Mouse (Mus musculus) hindbrain, embryonic 16.5 days (tissue): ENCODE results near the gene Sox5. TPM values are rescaled to one million over a fixed set of nuclear protein-coding genes. Genes with fewer than 3 reads are reported as not detected.

Experiments
- ATAC-seq: fragments of 200-750 bp; cut with Nextera tagmentation; 2 replicates; pipeline ENCODE4 v1.8.0; 2017; ENCODE audit warnings: moderate TSS enrichment, moderate library complexity
- H3K27ac ChIP-seq: fragments of 300-500 bp; sonication (generic); 2 replicates; pipeline ENCODE4 v1.5.1; 2014; ENCODE audit warnings: low read depth, mild to moderate bottlenecking, control low read depth, low read length, moderate library complexity
- H3K27me3 ChIP-seq: fragments of 300-500 bp; sonication (generic); replicated peaks from 2 replicates; pipeline ENCODE4 v1.6.1; 2014; ENCODE audit warnings: low read length; ENCODE audit not compliant: control insufficient read depth, insufficient read depth
- H3K36me3 ChIP-seq: fragments of 300-500 bp; sonication (generic); 2 replicates; pipeline ENCODE4 v1.6.1; 2014; ENCODE audit warnings: mild to moderate bottlenecking, low read length, moderate library complexity, mixed read lengths; ENCODE audit not compliant: control insufficient read depth, insufficient read depth
- H3K4me1 ChIP-seq: fragments of 300-500 bp; sonication (generic); 2 replicates; pipeline ENCODE4 v1.6.1; 2014; ENCODE audit warnings: low read depth, low read length; ENCODE audit not compliant: control insufficient read depth, insufficient read depth
- H3K4me2 ChIP-seq: fragments of 300-500 bp; sonication (generic); 2 replicates; pipeline ENCODE4 v1.6.1; 2014; ENCODE audit warnings: mild to moderate bottlenecking, low read length, control low read depth, moderate library complexity
- H3K4me3 ChIP-seq: fragments of 300-500 bp; sonication (generic); 2 replicates; pipeline ENCODE4 v1.5.1; 2014; ENCODE audit warnings: mild to moderate bottlenecking, low read length, control low read depth, moderate library complexity
- H3K9ac ChIP-seq: fragments of 300-500 bp; sonication (generic); 2 replicates; pipeline ENCODE4 v1.6.1; 2014; ENCODE audit warnings: low read depth, mild to moderate bottlenecking, control low read depth, low read length, moderate library complexity
- H3K9me3 ChIP-seq: fragments of 300-500 bp; sonication (generic); 2 replicates; pipeline ENCODE4 v1.6.1; 2014; ENCODE audit warnings: mild to moderate bottlenecking, low read length, moderate library complexity; ENCODE audit not compliant: control insufficient read depth
- WGBS: fragments of 180-500 bp; shearing (Covaris S2); extraction: QIAGEN DNeasy Blood & Tissue Kit; methylation state at CpG from one replicate; pipeline ENCODE4 v1.1.7; 2014; 5-methylcytosine and 5-hydroxymethylcytosine counted together
- polyA plus RNA-seq: library from polyadenylated mRNA; unstranded; fragments of >200 nt; fragmentation: Nextera tagmentation; extraction: Ambion mirVana; gene quantifications from 2 replicates; pipeline ENCODE4 v1.2.1, GENCODE M21; 2015

Sox5 gene
- polyA plus RNA-seq, 1 experiment from 2014 or later = 40.7 TPM

- WGBS = 98% methylated on average over 6 of the region's 6 CpGs
- Histone ChIP-seq H3K4me2 (no peak overlapping the region), H3K4me3 (no peak overlapping the region), H3K27me3 (no peaks in the 10 kb centered on the region), H3K9me3 (peaks cover 3% of the 10 kb centered on the region; the same call in 1 of the 2 replicates), H3K36me3 (no peaks in the 10 kb centered on the region), H3K27ac (no peak overlapping the region), H3K4me1 (no peaks in the 10 kb centered on the region), H3K9ac (no peak overlapping the region)
- ATAC-seq = no peak
Measured at GRCm38 (mm10) chr6:144103612-144104011, 678.2 kb downstream of the Sox5 start.

- no peak overlapping the region for H3K4me2 ChIP-seq
- no peak overlapping the region for H3K4me3 ChIP-seq
- no peaks in the 10 kb centered on the region for H3K4me1 ChIP-seq
- WGBS = 94% methylated on average over 1 of the region's 1 CpGs
- ATAC-seq = no peak
- peaks cover 3% of the 10 kb centered on the region; the same call in 1 of the 2 replicates for H3K9me3 ChIP-seq
- H3K9ac ChIP-seq = no peak overlapping the region
- no peaks in the 10 kb centered on the region for H3K27me3 ChIP-seq
- H3K36me3 ChIP-seq = no peaks in the 10 kb centered on the region
- H3K27ac ChIP-seq = no peak overlapping the region
Measured at GRCm38 (mm10) chr6:144100852-144101251, 680.9 kb downstream of the Sox5 start.

GRCm38 (mm10) chr6:144098119-144098518 is 683.7 kb downstream of the Sox5 start:
- no peaks in the 10 kb centered on the region for H3K36me3 ChIP-seq
- H3K27me3 ChIP-seq = no peaks in the 10 kb centered on the region
- no peak overlapping the region for H3K9ac ChIP-seq
- WGBS = 46% methylated on average over 9 of the region's 9 CpGs
- ATAC-seq = no peak; the same call in 1 of the 2 replicates
- H3K9me3 ChIP-seq = peaks cover 3% of the 10 kb centered on the region; the same call in 1 of the 2 replicates
- no peak overlapping the region for H3K27ac ChIP-seq
- H3K4me3 ChIP-seq = no peak overlapping the region
- no peaks in the 10 kb centered on the region for H3K4me1 ChIP-seq
- H3K4me2 ChIP-seq = no peak overlapping the region

GRCm38 (mm10) chr6:144088256-144088655 is 693.5 kb downstream of the Sox5 start:
- H3K4me3 ChIP-seq = no peak overlapping the region
- H3K4me1 ChIP-seq = no peaks in the 10 kb centered on the region
- no peaks in the 10 kb centered on the region for H3K9me3 ChIP-seq
- WGBS = 55% methylated on average over 3 of the region's 3 CpGs
- no peak overlapping the region for H3K9ac ChIP-seq
- H3K27me3 ChIP-seq = no peaks in the 10 kb centered on the region
- H3K36me3 ChIP-seq = no peaks in the 10 kb centered on the region
- H3K27ac ChIP-seq = no peak overlapping the region
- no peak for ATAC-seq
- H3K4me2 ChIP-seq = no peak overlapping the region

- Histone ChIP-seq H3K4me3 (no peak overlapping the region), H3K27me3 (no peaks in the 10 kb centered on the region), H3K9me3 (no peaks in the 10 kb centered on the region), H3K36me3 (no peaks in the 10 kb centered on the region), H3K4me1 (no peaks in the 10 kb centered on the region), H3K9ac (no peak overlapping the region), H3K27ac (no peak overlapping the region), H3K4me2 (no peak overlapping the region)
- 77% methylated on average over 1 of the region's 1 CpGs for WGBS
- no peak for ATAC-seq
Measured at GRCm38 (mm10) chr6:144086096-144086810, 695.5 kb downstream of the Sox5 start.

GRCm38 (mm10) chr6:144082297-144082696 is 699.5 kb downstream of the Sox5 start:
- Histone ChIP-seq H3K4me2 (no peak overlapping the region), H3K9ac (no peak overlapping the region), H3K36me3 (no peaks in the 10 kb centered on the region), H3K27ac (no peak overlapping the region), H3K27me3 (no peaks in the 10 kb centered on the region), H3K4me3 (no peak overlapping the region), H3K9me3 (no peaks in the 10 kb centered on the region), H3K4me1 (no peaks in the 10 kb centered on the region)
- WGBS = 82% methylated on average over 9 of the region's 9 CpGs
- ATAC-seq = no peak

GRCm38 (mm10) chr6:144077826-144078225 is 704.0 kb downstream of the Sox5 start:
- no peaks in the 10 kb centered on the region for H3K9me3 ChIP-seq
- H3K9ac ChIP-seq = no peak overlapping the region
- ATAC-seq = no peak
- no peaks in the 10 kb centered on the region for H3K27me3 ChIP-seq
- no peak overlapping the region for H3K4me3 ChIP-seq
- no peaks in the 10 kb centered on the region for H3K36me3 ChIP-seq
- no peaks in the 10 kb centered on the region for H3K4me1 ChIP-seq
- WGBS = 96% methylated on average over 7 of the region's 7 CpGs
- no peak overlapping the region for H3K27ac ChIP-seq
- H3K4me2 ChIP-seq = no peak overlapping the region

- H3K9ac ChIP-seq = no peak overlapping the region
- no peak overlapping the region for H3K4me2 ChIP-seq
- 87% methylated on average over 4 of the region's 4 CpGs for WGBS
- H3K4me3 ChIP-seq = no peak overlapping the region
- no peaks in the 10 kb centered on the region for H3K27me3 ChIP-seq
- no peak for ATAC-seq
- H3K27ac ChIP-seq = no peak overlapping the region
- H3K36me3 ChIP-seq = no peaks in the 10 kb centered on the region
- H3K9me3 ChIP-seq = no peaks in the 10 kb centered on the region
- no peaks in the 10 kb centered on the region for H3K4me1 ChIP-seq
Measured at GRCm38 (mm10) chr6:144076376-144076775, 705.4 kb downstream of the Sox5 start.

GRCm38 (mm10) chr6:144075327-144075941 is 706.3 kb downstream of the Sox5 start:
- H3K27me3 ChIP-seq = no peaks in the 10 kb centered on the region
- no peak overlapping the region for H3K9ac ChIP-seq
- H3K4me2 ChIP-seq = no peak overlapping the region
- no peak for ATAC-seq
- 90% methylated on average over 12 of the region's 12 CpGs for WGBS
- H3K27ac ChIP-seq = no peak overlapping the region
- no peaks in the 10 kb centered on the region for H3K4me1 ChIP-seq
- no peaks in the 10 kb centered on the region for H3K36me3 ChIP-seq
- H3K9me3 ChIP-seq = no peaks in the 10 kb centered on the region
- no peak overlapping the region for H3K4me3 ChIP-seq
